Mouse (Mus musculus): ENCODE data around the gene Rpl23a.

DNA sequence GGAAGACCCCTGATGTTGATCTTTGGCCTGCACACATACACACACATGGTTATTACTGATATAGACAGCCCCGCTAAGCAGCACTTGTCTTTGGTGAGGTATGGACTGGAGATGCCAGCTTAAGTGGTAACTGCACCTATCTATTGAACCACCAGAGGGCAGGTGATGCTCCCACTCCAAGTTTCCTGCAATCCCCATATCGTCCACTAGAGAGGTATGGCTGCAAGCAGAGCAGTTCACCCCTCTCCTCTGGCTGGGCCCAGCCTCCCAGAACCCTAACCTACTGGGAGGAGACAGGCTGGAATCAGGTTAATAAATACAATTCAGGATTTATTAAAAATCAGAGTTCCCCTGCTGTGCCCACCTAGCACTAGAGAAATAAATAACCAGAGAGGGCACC lies 24.3 kb downstream of the Rpl23a start:
- TF ChIP-seq POLR2A (IDR thresholded peaks at IDR 0.05; ENCODE audit: borderline replicate concordance, low read depth, low read length) (no peak), CTCF (IDR thresholded peaks at IDR 0.05; ENCODE audit: low read depth, low read length) (peak; percentile 66)
